Mouse (Mus musculus): ENCODE data around the gene Diaph3. TPM values are rescaled to one million over a fixed set of nuclear protein-coding genes. Genes with fewer than 3 reads are reported as not detected.

Diaph3 gene
- polyA plus RNA-seq, 1 experiment from 2014 or later, result 11.5 TPM

DNA sequence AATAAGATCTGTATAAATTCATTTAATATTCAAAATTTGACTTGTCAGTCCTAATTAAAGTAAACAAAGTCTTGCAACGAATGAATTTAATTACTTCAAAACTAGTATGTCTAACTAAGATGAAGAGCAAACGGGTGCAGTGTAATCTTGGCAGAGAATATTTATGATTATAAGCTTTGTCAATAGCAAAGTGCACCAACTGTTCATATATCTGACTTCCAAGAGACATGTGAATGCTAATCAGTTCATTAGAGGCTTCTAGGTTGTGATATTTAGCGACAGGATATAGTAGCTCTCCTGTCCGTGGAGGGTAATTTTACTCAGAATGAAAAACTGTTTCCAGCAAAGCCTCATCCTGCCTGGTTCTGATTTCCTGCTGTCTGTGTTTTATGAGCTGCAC is 308.0 kb downstream of the Diaph3 start:
- Histone ChIP-seq H3K4me3 (no peak overlapping the region), H3K36me3 (no peaks in the 10 kb centered on the region), H3K27me3 (no peaks in the 10 kb centered on the region), H3K27ac (no peak overlapping the region), H3K4me1 (no peaks in the 10 kb centered on the region), H3K4me2 (no peak overlapping the region), H3K9ac (no peak overlapping the region), H3K9me3 (no peaks in the 10 kb centered on the region)
- 42% methylated on average over 4 of the region's 4 CpGs for WGBS
- ATAC-seq (ENCODE audit: insufficient number of reproducible peaks, low FRiP score, low TSS enrichment, low read depth), result no peak

DNA sequence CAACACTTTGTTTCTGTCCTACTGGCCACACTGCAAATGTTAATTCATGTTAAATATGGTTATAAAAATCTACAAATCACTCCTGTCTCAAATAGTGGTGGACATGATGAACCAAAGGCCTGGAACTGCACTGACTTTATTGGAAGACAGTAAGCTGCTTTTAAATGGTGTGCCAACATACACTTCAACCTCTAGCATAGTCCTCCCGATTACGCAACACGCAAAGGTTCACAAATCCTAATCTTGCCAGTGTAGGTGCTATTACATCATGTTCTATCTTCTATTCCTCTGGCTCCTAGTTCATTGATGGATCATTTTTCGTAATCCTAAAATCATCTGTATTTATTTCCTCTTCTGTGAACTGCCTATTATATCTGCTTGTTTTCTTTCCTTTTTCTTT is 324.8 kb downstream of the Diaph3 start:
- Histone ChIP-seq H3K27me3 (no peaks in the 10 kb centered on the region), H3K36me3 (no peaks in the 10 kb centered on the region), H3K9me3 (no peaks in the 10 kb centered on the region), H3K4me2 (no peak overlapping the region), H3K4me1 (no peaks in the 10 kb centered on the region), H3K9ac (no peak overlapping the region), H3K4me3 (no peak overlapping the region), H3K27ac (no peak overlapping the region)
- no peak for ATAC-seq (ENCODE audit: insufficient number of reproducible peaks, low FRiP score, low TSS enrichment, low read depth)
- 99% methylated on average over 4 of the region's 4 CpGs for WGBS

DNA sequence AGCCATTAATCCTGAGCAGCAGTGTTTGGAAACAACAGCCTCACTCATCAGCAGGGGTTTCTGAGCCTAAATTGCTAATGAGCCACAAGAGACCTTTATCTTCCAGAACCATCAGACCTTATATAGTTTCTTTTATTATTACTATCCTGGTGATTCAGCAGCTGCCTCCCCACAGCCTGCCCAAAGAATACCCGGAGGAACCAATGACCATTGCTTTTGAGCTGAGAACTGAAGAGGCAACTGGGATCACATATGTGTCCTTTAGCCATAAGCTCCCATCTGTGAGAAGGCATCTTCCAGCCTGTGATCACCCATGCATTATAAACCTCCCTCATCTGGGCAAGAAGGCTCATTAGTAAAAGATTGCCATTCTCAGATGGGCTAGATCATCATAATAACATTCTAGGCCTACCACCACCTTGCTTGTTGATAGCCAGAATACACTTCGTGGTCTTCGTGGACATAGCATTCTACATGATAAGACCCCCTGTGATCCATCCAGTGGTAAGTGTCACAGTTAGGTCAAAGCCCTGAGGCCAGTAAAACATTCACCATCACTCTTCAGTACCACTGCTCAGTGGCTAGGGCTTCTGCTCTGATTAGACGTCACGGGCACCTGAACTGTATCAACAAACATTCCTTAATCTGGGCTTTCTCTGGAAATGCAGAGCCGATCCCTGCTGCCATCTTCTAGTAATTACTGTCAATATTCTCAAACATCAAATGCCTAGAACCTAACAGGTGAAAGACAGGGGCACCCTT is 352.0 kb downstream of the Diaph3 start:
- no peaks in the 10 kb centered on the region for H3K27me3 ChIP-seq
- no peak overlapping the region for H3K4me2 ChIP-seq
- no peak overlapping the region for H3K4me3 ChIP-seq
- H3K9me3 ChIP-seq, result no peaks in the 10 kb centered on the region
- H3K36me3 ChIP-seq, result no peaks in the 10 kb centered on the region
- no peak overlapping the region for H3K9ac ChIP-seq
- no peak overlapping the region for H3K27ac ChIP-seq
- ATAC-seq (ENCODE audit: insufficient number of reproducible peaks, low FRiP score, low TSS enrichment, low read depth), result no peak
- 0 out of 2 replicates have a peak, but pooled peaks cover 3% of the 10 kb centered on the region for H3K4me1 ChIP-seq
- 80% methylated on average over 6 of the region's 6 CpGs for WGBS

DNA sequence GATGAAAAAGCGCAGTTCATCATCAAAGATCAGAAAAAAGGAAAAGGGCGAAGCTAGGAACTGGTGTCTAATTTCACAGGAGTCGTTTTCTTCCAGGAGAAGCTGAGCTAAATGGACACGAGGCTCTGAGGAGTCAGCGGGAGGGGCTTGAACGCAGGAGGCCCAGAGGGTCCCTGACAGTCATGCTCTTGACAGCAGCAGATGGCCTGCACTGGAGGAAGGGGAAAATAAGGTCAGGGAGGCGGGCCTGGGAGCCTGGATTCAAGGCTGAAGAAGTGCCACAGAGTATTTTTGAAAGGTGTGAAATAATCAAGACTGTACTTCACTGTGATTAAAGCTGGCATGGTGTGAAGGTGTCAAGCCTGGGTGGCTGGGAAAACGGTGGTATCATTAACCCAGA is 354.2 kb downstream of the Diaph3 start:
- WGBS, result 15% methylated on average over 8 of the region's 8 CpGs

DNA sequence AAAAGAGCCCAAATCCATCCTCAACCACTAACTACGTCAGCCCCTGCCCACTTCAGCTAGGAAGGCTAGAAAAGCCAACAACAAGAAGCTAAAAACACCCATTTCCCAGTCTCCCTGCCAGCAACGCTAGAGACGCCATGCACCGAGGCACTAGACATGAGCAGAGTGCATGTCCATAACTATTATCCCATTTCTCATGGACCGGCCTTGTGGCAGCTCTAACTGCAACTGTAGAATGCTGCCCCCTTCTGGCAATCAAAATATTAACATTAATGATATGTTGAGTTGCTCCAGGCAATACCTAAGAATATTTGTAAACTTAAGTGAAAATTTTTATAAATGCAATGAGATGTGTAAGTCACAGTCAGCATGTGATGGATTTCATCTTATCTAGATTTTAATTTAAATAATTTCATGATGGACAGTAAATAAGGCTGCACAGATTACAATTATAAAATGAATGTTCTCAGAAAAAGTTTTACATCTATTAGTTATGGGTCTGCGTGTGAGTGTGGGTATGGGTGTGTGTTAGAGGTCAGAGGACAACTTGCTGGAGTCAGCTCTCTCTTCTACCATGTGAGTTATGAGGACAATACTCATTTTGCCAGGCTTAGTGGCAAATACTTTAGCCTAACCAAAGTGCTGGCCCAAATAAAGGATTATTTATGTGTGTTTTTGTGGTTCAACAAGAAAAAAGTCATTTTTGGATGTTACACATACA is 359.3 kb downstream of the Diaph3 start:
- Histone ChIP-seq H3K27me3 (no peaks in the 10 kb centered on the region), H3K27ac (no peak overlapping the region), H3K4me2 (no peak overlapping the region), H3K4me1 (no peaks in the 10 kb centered on the region), H3K4me3 (no peak overlapping the region), H3K9ac (no peak overlapping the region), H3K36me3 (no peaks in the 10 kb centered on the region), H3K9me3 (no peaks in the 10 kb centered on the region)
- 63% methylated on average over 6 of the region's 6 CpGs for WGBS
- ATAC-seq (ENCODE audit: insufficient number of reproducible peaks, low FRiP score, low TSS enrichment, low read depth), result no peak

More for the DNA sequence above, 354.2 kb downstream of the Diaph3 start:
- ATAC-seq (ENCODE audit: insufficient number of reproducible peaks, low FRiP score, low TSS enrichment, low read depth), result no peak
- H3K27me3 ChIP-seq, result no peaks in the 10 kb centered on the region
- 0 out of 2 replicates have a peak, but pooled peaks cover 3% of the 10 kb centered on the region for H3K4me1 ChIP-seq
- H3K9ac ChIP-seq, result no peak overlapping the region
- H3K4me2 ChIP-seq, result no peak overlapping the region
- H3K27ac ChIP-seq, result no peak overlapping the region
- no peaks in the 10 kb centered on the region for H3K9me3 ChIP-seq
- H3K36me3 ChIP-seq, result no peaks in the 10 kb centered on the region
- H3K4me3 ChIP-seq, result no peak overlapping the region

DNA sequence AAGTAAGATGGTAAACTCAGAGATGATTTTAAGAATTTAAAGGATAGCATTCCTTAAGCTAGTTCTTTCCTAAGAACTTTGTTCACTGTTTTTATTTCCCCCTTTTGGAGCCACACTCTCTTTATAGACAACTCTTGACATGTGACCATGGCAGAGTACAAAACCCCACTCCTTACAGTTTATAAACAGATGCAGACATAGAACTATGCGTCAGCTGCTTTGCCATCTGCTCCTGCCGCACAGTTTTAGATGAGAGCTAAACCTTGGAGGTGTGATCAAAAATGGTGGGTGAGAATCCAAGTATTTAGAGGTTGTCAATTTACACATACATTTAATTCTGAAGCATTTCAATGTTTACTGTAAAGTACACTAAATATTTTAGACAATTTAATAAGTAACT is 367.7 kb downstream of the Diaph3 start:
- Histone ChIP-seq H3K4me3 (no peak overlapping the region), H3K27me3 (no peaks in the 10 kb centered on the region), H3K27ac (no peak overlapping the region), H3K9me3 (no peaks in the 10 kb centered on the region), H3K4me2 (no peak overlapping the region), H3K9ac (no peak overlapping the region), H3K36me3 (no peaks in the 10 kb centered on the region), H3K4me1 (no peaks in the 10 kb centered on the region)
- no peak for ATAC-seq (ENCODE audit: insufficient number of reproducible peaks, low FRiP score, low TSS enrichment, low read depth)
- WGBS, result 70% methylated on average over 2 of the region's 2 CpGs

DNA sequence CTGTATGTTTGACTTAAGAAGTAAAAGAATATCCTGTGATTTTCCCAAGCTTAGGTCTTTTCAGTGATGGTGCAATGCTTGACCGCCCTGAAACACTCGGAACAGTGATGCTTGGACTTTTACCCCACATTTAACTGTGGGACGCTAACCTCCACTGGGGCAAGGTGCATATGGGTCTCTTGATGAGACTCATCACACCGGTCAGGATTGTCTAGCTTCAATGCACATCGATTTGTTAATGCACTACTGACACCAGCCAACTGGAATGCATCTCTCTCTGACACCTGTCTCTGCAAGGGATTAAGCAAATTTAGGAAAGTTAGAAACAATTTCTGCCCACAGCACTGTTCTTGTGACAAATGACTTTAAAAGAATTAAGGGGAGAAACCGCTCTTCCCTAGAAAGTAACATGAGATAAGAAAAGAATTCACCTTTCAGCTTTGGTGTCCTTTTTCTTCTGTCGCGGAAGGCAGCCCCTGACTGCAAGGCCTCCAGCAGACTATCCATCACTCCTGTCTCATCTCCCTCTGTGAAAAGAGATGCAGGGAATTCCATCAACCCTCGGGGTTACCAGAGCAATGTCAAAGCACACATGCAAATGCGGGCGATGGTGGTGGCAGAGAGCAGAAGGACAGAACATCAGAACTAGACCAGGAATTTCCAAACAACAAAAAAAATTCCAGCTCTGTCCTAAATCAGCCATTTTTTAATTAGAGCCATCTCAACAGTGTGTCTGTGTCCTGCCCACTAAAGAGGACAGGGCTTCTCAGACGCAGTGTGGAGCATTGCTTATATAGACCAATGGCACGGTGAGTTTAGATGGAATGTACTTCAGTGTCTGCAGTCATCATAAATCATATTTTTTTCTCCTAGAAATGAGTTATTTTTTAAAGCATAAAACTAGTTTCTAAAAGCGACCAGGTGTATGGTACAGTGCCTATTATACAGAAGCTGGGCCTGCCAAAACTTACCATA is 368.6 kb downstream of the Diaph3 start:
- 69% methylated on average over 14 of the region's 14 CpGs for WGBS
- H3K9ac ChIP-seq, result no peak overlapping the region
- H3K4me2 ChIP-seq, result no peak overlapping the region
- ATAC-seq (ENCODE audit: insufficient number of reproducible peaks, low FRiP score, low TSS enrichment, low read depth), result no peak
- no peaks in the 10 kb centered on the region for H3K9me3 ChIP-seq
- H3K4me1 ChIP-seq, result no peaks in the 10 kb centered on the region
- H3K27me3 ChIP-seq, result no peaks in the 10 kb centered on the region
- H3K36me3 ChIP-seq, result no peaks in the 10 kb centered on the region
- H3K4me3 ChIP-seq, result no peak overlapping the region
- H3K27ac ChIP-seq, result no peak overlapping the region

DNA sequence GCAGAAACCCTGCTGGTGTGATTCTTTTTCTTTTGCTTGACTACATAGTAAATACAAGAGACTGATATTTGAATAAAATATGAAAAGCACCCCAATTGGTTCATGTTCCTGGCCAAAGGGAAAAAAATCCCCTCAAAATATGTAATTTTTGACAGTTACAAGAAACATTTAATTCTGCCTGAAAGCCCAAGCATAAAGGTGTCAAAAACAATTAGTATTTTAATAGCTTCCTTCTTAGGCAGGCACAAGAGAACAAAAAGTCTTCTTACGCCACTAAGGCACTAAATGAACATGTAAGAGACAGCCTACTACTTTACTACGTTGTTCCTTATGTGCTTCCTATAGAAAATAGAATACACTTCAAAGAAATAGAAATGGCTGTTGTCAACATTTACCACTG is 376.7 kb downstream of the Diaph3 start:
- no peaks in the 10 kb centered on the region for H3K27me3 ChIP-seq
- no peaks in the 10 kb centered on the region for H3K36me3 ChIP-seq
- H3K4me2 ChIP-seq, result no peak overlapping the region
- no peaks in the 10 kb centered on the region for H3K4me1 ChIP-seq
- ATAC-seq (ENCODE audit: insufficient number of reproducible peaks, low FRiP score, low TSS enrichment, low read depth), result no peak
- H3K27ac ChIP-seq, result no peak overlapping the region
- no peak overlapping the region for H3K4me3 ChIP-seq
- H3K9ac ChIP-seq, result no peak overlapping the region
- no peaks in the 10 kb centered on the region for H3K9me3 ChIP-seq
- 64% methylated on average over 2 of the region's 2 CpGs for WGBS

DNA sequence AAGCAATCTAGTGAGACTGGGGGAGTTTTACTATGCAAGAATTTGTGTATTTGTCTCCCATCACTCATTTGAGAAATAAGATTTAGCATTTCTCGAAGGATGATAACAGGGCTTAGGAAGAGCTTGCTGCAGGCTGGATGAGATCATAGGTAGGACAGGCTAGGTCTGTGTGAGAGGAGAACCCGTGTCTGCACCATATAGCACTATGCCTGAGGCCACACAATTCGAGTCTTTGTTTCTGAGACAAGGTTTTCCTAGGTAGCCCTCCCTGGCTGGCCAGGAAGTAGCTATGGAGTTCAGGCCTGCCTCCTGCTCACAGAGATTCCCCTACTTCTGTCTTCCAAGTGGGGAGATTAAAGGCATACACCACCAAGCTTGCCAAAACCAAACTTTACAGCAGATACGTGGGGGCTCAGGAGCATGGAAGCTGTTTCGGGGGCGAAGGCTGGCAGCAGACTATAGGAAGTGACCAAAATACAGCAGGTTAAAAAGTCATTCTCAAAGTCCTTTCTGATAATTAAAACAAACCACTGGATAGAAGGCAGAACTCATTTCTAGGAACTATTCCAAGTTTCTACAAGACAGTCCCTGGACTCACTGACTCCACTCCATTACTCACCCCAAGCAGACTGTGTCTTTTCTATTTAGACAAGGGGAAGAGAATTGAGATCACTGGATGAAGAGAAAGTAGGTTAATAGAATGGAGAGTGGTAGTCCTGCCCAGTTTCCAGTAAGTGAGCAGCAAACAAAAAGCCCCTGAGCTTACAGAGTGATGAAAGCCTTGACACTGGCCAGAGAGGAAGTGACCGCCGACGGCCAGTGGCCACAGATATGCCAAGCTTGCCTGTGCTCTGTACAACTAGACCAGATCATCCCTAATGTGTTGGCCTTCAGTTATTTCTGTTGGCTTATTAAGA is 383.2 kb downstream of the Diaph3 start:
- WGBS, result 67% methylated on average over 9 of the region's 9 CpGs
- no peak overlapping the region for H3K27ac ChIP-seq
- no peaks in the 10 kb centered on the region for H3K27me3 ChIP-seq
- H3K4me3 ChIP-seq, result no peak overlapping the region
- no peaks in the 10 kb centered on the region for H3K36me3 ChIP-seq
- no peak overlapping the region for H3K9ac ChIP-seq
- no peaks in the 10 kb centered on the region for H3K4me1 ChIP-seq
- H3K4me2 ChIP-seq, result no peak overlapping the region
- no peak for ATAC-seq (ENCODE audit: insufficient number of reproducible peaks, low FRiP score, low TSS enrichment, low read depth)
- no peaks in the 10 kb centered on the region for H3K9me3 ChIP-seq

DNA sequence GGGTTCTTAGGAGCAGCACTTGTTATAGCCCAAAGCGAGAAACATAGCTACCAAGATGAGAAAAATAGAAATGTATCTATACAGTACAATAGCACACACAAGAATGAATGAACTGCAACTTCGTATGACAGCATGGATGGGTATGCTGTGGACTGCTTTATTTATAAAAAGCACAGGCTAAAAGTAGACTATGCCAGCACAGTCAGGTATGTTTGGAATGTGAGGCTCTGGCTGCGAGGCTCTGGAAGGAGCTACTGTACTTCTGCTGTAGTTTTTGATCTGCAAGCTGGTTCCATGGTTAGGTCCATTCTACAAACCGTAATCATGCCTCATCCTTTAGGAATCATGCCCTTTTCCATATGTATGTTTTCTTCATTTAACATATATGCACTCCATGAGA is 383.9 kb downstream of the Diaph3 start:
- Histone ChIP-seq H3K27me3 (no peaks in the 10 kb centered on the region), H3K4me1 (no peaks in the 10 kb centered on the region), H3K4me2 (no peak overlapping the region), H3K9me3 (no peaks in the 10 kb centered on the region), H3K27ac (no peak overlapping the region), H3K36me3 (no peaks in the 10 kb centered on the region), H3K9ac (no peak overlapping the region), H3K4me3 (no peak overlapping the region)
- 57% methylated on average over 4 of the region's 4 CpGs for WGBS
- ATAC-seq (ENCODE audit: insufficient number of reproducible peaks, low FRiP score, low TSS enrichment, low read depth), result no peak

DNA sequence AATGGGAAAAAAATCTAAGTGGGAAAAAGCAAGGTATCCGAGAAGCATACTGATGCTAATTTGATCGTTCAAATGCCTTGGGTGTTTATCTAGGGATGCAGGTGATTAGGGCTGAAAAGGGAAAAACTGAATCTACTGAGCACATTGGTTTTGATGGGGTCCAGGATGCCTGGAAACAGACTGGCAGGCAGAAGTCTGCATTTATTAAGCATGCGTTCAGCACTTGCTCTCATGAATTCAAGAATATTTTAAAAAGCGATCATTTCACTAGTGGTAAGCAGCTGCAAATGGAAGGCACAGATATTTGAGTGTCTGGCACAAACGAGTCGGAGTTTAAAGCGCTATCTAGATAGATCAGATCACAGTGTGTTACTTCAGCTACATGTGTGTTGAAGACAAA is 390.7 kb downstream of the Diaph3 start:
- Histone ChIP-seq H3K36me3 (no peaks in the 10 kb centered on the region), H3K27me3 (no peaks in the 10 kb centered on the region), H3K9ac (no peak overlapping the region), H3K27ac (no peak overlapping the region), H3K9me3 (no peaks in the 10 kb centered on the region), H3K4me3 (no peak overlapping the region), H3K4me2 (no peak overlapping the region), H3K4me1 (0 out of 2 replicates have a peak, but pooled peaks cover 4% of the 10 kb centered on the region)
- no peak for ATAC-seq (ENCODE audit: insufficient number of reproducible peaks, low FRiP score, low TSS enrichment, low read depth)
- 82% methylated on average over 7 of the region's 7 CpGs for WGBS

All from limb, embryonic 15.5 days (tissue).